Mouse (Mus musculus): Measurements from ENCODE around the gene Acad10. TPM values are rescaled to one million over a fixed set of nuclear protein-coding genes. Genes with fewer than 3 reads are reported as not detected.
A peak's percentile ranks its signal among the peaks of the same experiment; 100 is the strongest.

Acad10 gene
- total and polyA plus RNA-seq, 3 experiments, result 2.1 to 4.2 (median 2.7) TPM

GRCm38 (mm10) chr5:121592816-121593407 is 67.4 kb downstream of the Acad10 start:
- in situ Hi-C loops (cut with MboI; ENCODE audit: low pct_ligation_motif_present, low pct_unique_long_range_greater_than_20kb, low sequenced_read_pairs), result no loop called here
- Histone ChIP-seq H3K4me2 (ENCODE audit: insufficient read depth, low read depth, poor library complexity, severe bottlenecking) (peak overlapping the region; percentile 67), H3K27ac (ENCODE audit: insufficient read depth, low read depth) (no peak overlapping the region), H3K9me3 (replicated peaks; ENCODE audit: low read length) (no peaks in the 10 kb centered on the region), H3K79me2 (replicated peaks; ENCODE audit: control insufficient read depth, extremely low read depth, insufficient read depth, poor library complexity, severe bottlenecking) (no peaks in the 10 kb centered on the region), H3K4me1 (ENCODE audit: control insufficient read depth in 1 of 2, insufficient read depth in 2 of 2) (peaks cover 5 to 33% of the 10 kb centered on the region in 2 experiments; a peak in 3 of 4 replicates), H3K9ac (ENCODE audit: insufficient read depth, low read depth) (peak overlapping the region; percentile 41), H3K36me3 (replicated peaks in 1 of 2; ENCODE audit: control insufficient read depth in 1 of 2, insufficient read depth in 1 of 2, low read length in 1 of 2) (peaks cover 0 to 18% of the 10 kb centered on the region in 2 experiments), H3K27me3 (replicated peaks) (no peaks in the 10 kb centered on the region), H3K4me3 (replicated peaks in 1 of 3; ENCODE audit: low read depth in 2 of 3, low read length in 2 of 3, poor library complexity in 1 of 3) (peak overlapping the region; percentile 53 to 87 (median 69))
- no peak for DNase-seq (ENCODE audit: extremely low read depth)
- dilution Hi-C loops (cut with MboI; ENCODE audit: extremely low pct_ligation_motif_present, extremely low pct_unique_long_range_greater_than_20kb, low sequenced_read_pairs), result no loop called here
- TF ChIP-seq ZNF384 (IDR thresholded peaks at IDR 0.05; ENCODE audit: low read depth, low read length) (no peak), IRF4 (IDR thresholded peaks at IDR 0.05; ENCODE audit: low read depth, low read length) (no peak), JUND (conservative IDR thresholded peaks at IDR 0.05; ENCODE audit: low read depth, low read length) (no peak), ZMIZ1 (IDR thresholded peaks at IDR 0.05; ENCODE audit: low read depth, low read length) (no peak), USF1 (IDR thresholded peaks at IDR 0.05; ENCODE audit: low read depth, low read length) (no peak), SMC3 (IDR thresholded peaks at IDR 0.05; ENCODE audit: low read depth, low read length) (no peak), ELF1 (IDR thresholded peaks at IDR 0.05; ENCODE audit: low read depth, low read length) (no peak), HCFC1 (IDR thresholded peaks at IDR 0.05; ENCODE audit: low read depth, low read length) (no peak), MAX (IDR thresholded peaks at IDR 0.05; ENCODE audit: low read length) (no peak), CTCF (conservative IDR thresholded peaks at IDR 0.05 in 1 of 2, IDR thresholded peaks at IDR 0.05 in 1 of 2; ENCODE audit: low read depth in 2 of 2, low read length in 2 of 2) (no peak), RCOR1 (conservative IDR thresholded peaks at IDR 0.05; ENCODE audit: low read depth, low read length) (no peak), MYC (IDR thresholded peaks at IDR 0.05; ENCODE audit: low read depth, low read length) (no peak), MAFK (IDR thresholded peaks at IDR 0.05; ENCODE audit: insufficient replicate concordance, low read length) (no peak), RAD21 (IDR thresholded peaks at IDR 0.05; ENCODE audit: low read depth, low read length) (no peak), NELFE (IDR thresholded peaks at IDR 0.05; ENCODE audit: low read depth, low read length) (no peak), KAT2A (IDR thresholded peaks at IDR 0.05; ENCODE audit: insufficient replicate concordance, low read length) (no peak)

GRCm38 (mm10) chr5:121592064-121592815 is 68.1 kb downstream of the Acad10 start:
- dilution Hi-C loops (cut with MboI; ENCODE audit: extremely low pct_ligation_motif_present, extremely low pct_unique_long_range_greater_than_20kb, low sequenced_read_pairs), result no loop called here
- no peak overlapping the region for H3K27ac ChIP-seq (ENCODE audit: insufficient read depth, low read depth)

More at GRCm38 (mm10) chr5:121592064-121592815, 68.1 kb downstream of the Acad10 start:
- Histone ChIP-seq H3K4me1 (ENCODE audit: control insufficient read depth in 1 of 2, insufficient read depth in 2 of 2) (peaks cover 3 to 31% of the 10 kb centered on the region in 2 experiments; a peak in 2 of 4 replicates), H3K4me2 (ENCODE audit: insufficient read depth, low read depth, poor library complexity, severe bottlenecking) (peak overlapping the region; percentile 67; the same call in 1 of the 2 replicates), H3K4me3 (replicated peaks in 1 of 3; ENCODE audit: low read depth in 2 of 3, low read length in 2 of 3, poor library complexity in 1 of 3) (peak overlapping the region; percentile 53 to 87 (median 69)), H3K79me2 (replicated peaks; ENCODE audit: control insufficient read depth, extremely low read depth, insufficient read depth, poor library complexity, severe bottlenecking) (no peaks in the 10 kb centered on the region), H3K9ac (ENCODE audit: insufficient read depth, low read depth) (peak overlapping the region; percentile 41; the same call in 1 of the 2 replicates), H3K27me3 (replicated peaks) (no peaks in the 10 kb centered on the region), H3K36me3 (replicated peaks in 1 of 2; ENCODE audit: control insufficient read depth in 1 of 2, insufficient read depth in 1 of 2, low read length in 1 of 2) (peaks cover 0 to 18% of the 10 kb centered on the region in 2 experiments), H3K9me3 (replicated peaks; ENCODE audit: low read length) (no peaks in the 10 kb centered on the region)
- TF ChIP-seq JUND (conservative IDR thresholded peaks at IDR 0.05; ENCODE audit: low read depth, low read length) (no peak), ZKSCAN1 (IDR thresholded peaks at IDR 0.05; ENCODE audit: borderline replicate concordance, low read depth, low read length) (no peak), SMC3 (IDR thresholded peaks at IDR 0.05; ENCODE audit: low read depth, low read length) (no peak), GABPA (IDR thresholded peaks at IDR 0.05; ENCODE audit: insufficient replicate concordance, low read depth, low read length) (no peak), BHLHE40 (IDR thresholded peaks at IDR 0.05; ENCODE audit: low read depth, low read length) (no peak), POLR2AphosphoS2 (IDR thresholded peaks at IDR 0.05; ENCODE audit: low read depth, low read length) (no peak)
- no peak for DNase-seq (ENCODE audit: extremely low read depth)
- in situ Hi-C loops (cut with MboI; ENCODE audit: low pct_ligation_motif_present, low pct_unique_long_range_greater_than_20kb, low sequenced_read_pairs), result no loop called here

All from CH12.LX (cell line).